Mouse (Mus musculus): Measurements from ENCODE around the gene Aph1a. TPM values are rescaled to one million over a fixed set of nuclear protein-coding genes. Genes with fewer than 3 reads are reported as not detected.

The Aph1a gene
- polyA plus RNA-seq, 1 experiment, result 177 TPM

- WGBS, result 77% methylated on average over 2 of the region's 2 CpGs
- H3K4me1 ChIP-seq (ENCODE audit: control insufficient read depth, insufficient read depth, low read length), result peaks cover 25% of the 10 kb centered on the region; the same call in 1 of the 2 replicates
- peak; percentile 61 for DNase-seq
- no peak overlapping the region for H3K4me3 ChIP-seq (ENCODE audit: insufficient read depth, low read depth, low read length)
- H3K27ac ChIP-seq (ENCODE audit: insufficient read depth, low read depth, low read length), result no peak overlapping the region
- no peak for TF ChIP-seq POLR2A (IDR thresholded peaks at IDR 0.05; ENCODE audit: low read depth, low read length)
- TF ChIP-seq CTCF (conservative IDR thresholded peaks at IDR 0.05; ENCODE audit: insufficient read depth, insufficient read length, low read depth, low read length), result no peak
- H3K36me3 ChIP-seq (ENCODE audit: control insufficient read depth, insufficient read depth, low read length), result no peaks in the 10 kb centered on the region; the same call in 1 of the 2 replicates
- H3K27me3 ChIP-seq (replicated peaks; ENCODE audit: control insufficient read depth, insufficient read depth, low read length), result no peaks in the 10 kb centered on the region
Observed at GRCm38 (mm10) chr3:95867408-95867807, 26.4 kb upstream of the Aph1a start.

GRCm38 (mm10) chr3:95870976-95871375 is 22.8 kb upstream of the Aph1a start:
- peak overlapping the region; percentile 71 for H3K4me3 ChIP-seq (ENCODE audit: insufficient read depth, low read depth, low read length)
- DNase-seq, result no peak
- peak overlapping the region; percentile 92 for H3K27ac ChIP-seq (ENCODE audit: insufficient read depth, low read depth, low read length)
- H3K36me3 ChIP-seq (ENCODE audit: control insufficient read depth, insufficient read depth, low read length), result no peaks in the 10 kb centered on the region; the same call in 1 of the 2 replicates
- peaks cover 15% of the 10 kb centered on the region; the same call in 1 of the 2 replicates for H3K4me1 ChIP-seq (ENCODE audit: control insufficient read depth, insufficient read depth, low read length)
- TF ChIP-seq CTCF (conservative IDR thresholded peaks at IDR 0.05; ENCODE audit: insufficient read depth, insufficient read length, low read depth, low read length), result no peak
- TF ChIP-seq POLR2A (IDR thresholded peaks at IDR 0.05; ENCODE audit: low read depth, low read length), result no peak
- no peaks in the 10 kb centered on the region for H3K27me3 ChIP-seq (replicated peaks; ENCODE audit: control insufficient read depth, insufficient read depth, low read length)
- WGBS, result 4% methylated on average over 15 of the region's 15 CpGs

GRCm38 (mm10) chr3:95871392-95871867 is 22.3 kb upstream of the Aph1a start, which contains the start of gene Mrps21:
TSS of gene Mrps21 (minus strand) at chr3:95871519.
- Histone ChIP-seq H3K36me3 (ENCODE audit: control insufficient read depth, insufficient read depth, low read length) (no peaks in the 10 kb centered on the region; the same call in 1 of the 2 replicates), H3K4me3 (ENCODE audit: insufficient read depth, low read depth, low read length) (peak within 1 kb of the TSS; percentile 71), H3K4me1 (ENCODE audit: control insufficient read depth, insufficient read depth, low read length) (peaks cover 12% of the 10 kb centered on the region; the same call in 1 of the 2 replicates), H3K27ac (ENCODE audit: insufficient read depth, low read depth, low read length) (peak within 1 kb of the TSS; percentile 92), H3K27me3 (replicated peaks; ENCODE audit: control insufficient read depth, insufficient read depth, low read length) (no peaks in the 10 kb centered on the region)
- WGBS, result under 1% methylated on average over 33 of the region's 33 CpGs
- TF ChIP-seq CTCF (conservative IDR thresholded peaks at IDR 0.05; ENCODE audit: insufficient read depth, insufficient read length, low read depth, low read length) (no peak), POLR2A (IDR thresholded peaks at IDR 0.05; ENCODE audit: low read depth, low read length) (peak; percentile 86)
- DNase-seq, result peak; percentile 95

DNA sequence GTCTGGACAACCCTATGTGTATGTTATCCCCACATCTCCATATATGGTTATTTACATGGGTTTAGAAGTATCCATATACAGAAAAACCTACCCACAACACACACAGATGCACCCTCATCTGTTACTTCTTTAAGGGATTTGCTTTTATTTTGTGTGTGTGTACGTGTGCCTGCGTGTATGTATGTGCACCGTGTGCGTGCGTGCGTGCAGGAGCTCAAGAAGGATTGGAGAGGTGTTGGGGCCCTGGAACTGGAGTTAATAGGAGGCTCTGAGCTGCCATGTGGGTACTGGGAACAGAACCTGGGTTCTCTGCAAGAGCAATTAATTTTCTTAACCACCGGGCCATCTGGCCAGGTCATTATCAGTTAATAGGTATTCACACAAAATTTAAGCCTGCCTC is 21.7 kb upstream of the Aph1a start:
- no peaks in the 10 kb centered on the region for H3K27me3 ChIP-seq (replicated peaks; ENCODE audit: control insufficient read depth, insufficient read depth, low read length)
- DNase-seq, result no peak
- WGBS, result 46% methylated on average over 7 of the region's 7 CpGs
- H3K4me1 ChIP-seq (ENCODE audit: control insufficient read depth, insufficient read depth, low read length), result peaks cover 9% of the 10 kb centered on the region; the same call in 1 of the 2 replicates
- no peak overlapping the region for H3K27ac ChIP-seq (ENCODE audit: insufficient read depth, low read depth, low read length)
- H3K4me3 ChIP-seq (ENCODE audit: insufficient read depth, low read depth, low read length), result peak overlapping the region; percentile 71
- TF ChIP-seq POLR2A (IDR thresholded peaks at IDR 0.05; ENCODE audit: low read depth, low read length) (no peak), CTCF (conservative IDR thresholded peaks at IDR 0.05; ENCODE audit: insufficient read depth, insufficient read length, low read depth, low read length) (no peak)
- H3K36me3 ChIP-seq (ENCODE audit: control insufficient read depth, insufficient read depth, low read length), result no peaks in the 10 kb centered on the region; the same call in 1 of the 2 replicates

GRCm38 (mm10) chr3:95879063-95879462 is 14.7 kb upstream of the Aph1a start:
- Histone ChIP-seq H3K27ac (ENCODE audit: insufficient read depth, low read depth, low read length) (no peak overlapping the region), H3K36me3 (ENCODE audit: control insufficient read depth, insufficient read depth, low read length) (no peaks in the 10 kb centered on the region), H3K4me1 (ENCODE audit: control insufficient read depth, insufficient read depth, low read length) (peaks cover 8% of the 10 kb centered on the region; the same call in 1 of the 2 replicates), H3K27me3 (replicated peaks; ENCODE audit: control insufficient read depth, insufficient read depth, low read length) (no peaks in the 10 kb centered on the region), H3K4me3 (ENCODE audit: insufficient read depth, low read depth, low read length) (no peak overlapping the region)
- TF ChIP-seq POLR2A (IDR thresholded peaks at IDR 0.05; ENCODE audit: low read depth, low read length) (no peak), CTCF (conservative IDR thresholded peaks at IDR 0.05; ENCODE audit: insufficient read depth, insufficient read length, low read depth, low read length) (no peak)
- 83% methylated on average over 4 of the region's 4 CpGs for WGBS
- DNase-seq, result no peak

DNA sequence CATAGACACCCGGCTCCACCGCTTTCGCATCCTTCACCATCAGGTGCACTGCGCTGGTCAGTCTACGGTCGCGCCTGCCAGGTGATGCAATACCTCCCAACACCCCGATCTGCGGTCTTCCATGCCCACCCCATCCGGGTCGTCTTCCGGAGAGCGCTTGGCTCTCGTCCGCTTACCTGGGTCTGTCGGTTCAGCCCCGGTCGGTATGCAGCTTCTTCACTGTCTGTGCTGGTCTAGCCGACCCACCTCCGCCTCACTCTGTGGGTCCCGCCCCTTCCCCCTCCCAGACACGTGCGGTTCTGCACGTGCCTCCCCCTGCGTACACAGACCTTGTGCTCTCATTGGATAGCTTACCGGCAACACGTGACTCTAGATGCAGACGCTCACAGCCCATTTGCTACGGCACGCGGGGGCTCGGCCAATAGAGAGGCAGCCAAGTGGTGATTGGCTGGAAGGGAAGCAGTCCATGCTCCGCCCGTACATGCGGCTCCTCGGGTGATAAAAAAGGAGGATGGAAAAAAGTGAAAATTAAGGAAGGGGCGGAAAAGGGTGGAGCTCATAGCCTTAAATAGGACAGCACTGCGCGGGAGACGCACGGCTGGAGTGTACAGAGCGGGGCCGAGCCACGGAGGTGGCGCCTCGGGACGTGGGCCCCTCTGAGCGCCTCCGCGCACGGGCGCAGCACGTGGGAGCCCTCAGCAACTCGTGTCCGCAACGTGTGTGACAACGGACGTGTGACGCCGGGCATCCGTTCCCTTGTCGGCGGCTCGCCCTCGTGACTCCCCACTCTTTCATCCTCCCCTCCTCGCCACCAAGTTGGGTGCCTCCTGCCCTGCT is 11.6 kb upstream of the Aph1a start, which contains the start of gene Ciart:
TSS of gene Ciart (minus strand) at position 273 of the 837 bp plus-strand sequence.
- Histone ChIP-seq H3K27ac (ENCODE audit: insufficient read depth, low read depth, low read length) (peak within 1 kb of the TSS; percentile 71), H3K36me3 (ENCODE audit: control insufficient read depth, insufficient read depth, low read length) (no peaks in the 10 kb centered on the region), H3K4me3 (ENCODE audit: insufficient read depth, low read depth, low read length) (peak within 1 kb of the TSS; percentile 73), H3K27me3 (replicated peaks; ENCODE audit: control insufficient read depth, insufficient read depth, low read length) (no peaks in the 10 kb centered on the region), H3K4me1 (ENCODE audit: control insufficient read depth, insufficient read depth, low read length) (peaks cover 10% of the 10 kb centered on the region; the same call in 1 of the 2 replicates)
- DNase-seq, result peak; percentile 99
- TF ChIP-seq CTCF (conservative IDR thresholded peaks at IDR 0.05; ENCODE audit: insufficient read depth, insufficient read length, low read depth, low read length) (no peak), POLR2A (IDR thresholded peaks at IDR 0.05; ENCODE audit: low read depth, low read length) (peak; percentile 92)
- WGBS, result under 1% methylated on average over 66 of the region's 66 CpGs

All from kidney, adult 2 months (tissue).